8 mouse cellular contexts compared by ENCODE assay signal in genomic region chr13:55418004-55418403, GRCm38 (mm10). TPM values are rescaled to one million over a fixed set of nuclear protein-coding genes. Genes with fewer than 3 reads are reported as not detected.
DNase-seq lines count a peak whose midpoint lies in the region; ATAC-seq and TF ChIP-seq lines count a peak whose summit lies in the region.

No protein-coding gene starts in this region.

- no peak overlapping the region for H3K4me3 ChIP-seq in C2C12 (ENCODE audit: insufficient read depth, poor library complexity, severe bottlenecking)
- no peak overlapping the region for H3K4me3 ChIP-seq in bone marrow macrophage, adult 2 months (ENCODE audit: insufficient read depth, low read length)
- H3K4me3 ChIP-seq in embryonic fibroblast, embryonic 13.5 days (ENCODE audit: insufficient read depth, low read length) = no peak overlapping the region
- H3K4me3 ChIP-seq in heart, embryonic 15.5 days = no peak overlapping the region
- no peak overlapping the region for H3K4me3 ChIP-seq in liver, embryonic 12.5 days
- H3K4me3 ChIP-seq in stomach, embryonic 14.5 days (ENCODE audit: low read depth, low read length) = no peak overlapping the region

- H3K4me2 ChIP-seq in heart, embryonic 15.5 days = no peak overlapping the region
- 0 out of 2 replicates have a peak overlapping the region, but pooled peaks have one; percentile 2 for H3K4me2 ChIP-seq in liver, embryonic 12.5 days
- H3K4me2 ChIP-seq in stomach, embryonic 14.5 days (replicated peaks; ENCODE audit: low read depth, low read length) = no peak overlapping the region

- peaks cover 6% of the 10 kb centered on the region; the same call in 1 of the 2 replicates for H3K4me1 ChIP-seq in bone marrow macrophage, adult 2 months (ENCODE audit: control insufficient read depth, insufficient read depth, low read length)
- H3K4me1 ChIP-seq in embryonic fibroblast, embryonic 13.5 days (ENCODE audit: control insufficient read depth, insufficient read depth, low read length) = no peaks in the 10 kb centered on the region
- peaks cover 25% of the 10 kb centered on the region for H3K4me1 ChIP-seq in heart, embryonic 15.5 days (replicated peaks)
- H3K4me1 ChIP-seq in liver, embryonic 12.5 days = peaks cover 35% of the 10 kb centered on the region
- H3K4me1 ChIP-seq in stomach, embryonic 14.5 days (ENCODE audit: control insufficient read depth, insufficient read depth, low read length) = 0 out of 2 replicates have a peak, but pooled peaks cover 3% of the 10 kb centered on the region

- no peaks in the 10 kb centered on the region for H3K9me3 ChIP-seq in heart, embryonic 15.5 days (replicated peaks)
- H3K9me3 ChIP-seq in liver, embryonic 12.5 days (replicated peaks) = no peaks in the 10 kb centered on the region
- H3K9me3 ChIP-seq in stomach, embryonic 14.5 days (ENCODE audit: control insufficient read depth, low read depth, low read length) = no peaks in the 10 kb centered on the region

- H3K79me3 ChIP-seq in C2C12 (ENCODE audit: low read depth) = no peaks in the 10 kb centered on the region

- peak; percentile 77 for TF ChIP-seq CTCF in C2C12 (IDR thresholded peaks at IDR 0.05; ENCODE audit: control insufficient read depth, insufficient read depth, insufficient read length)
- TF ChIP-seq CTCF in bone marrow macrophage, adult 2 months (IDR thresholded peaks at IDR 0.05; ENCODE audit: low read depth, low read length) = peak; percentile 35; the same call in 1 of the 2 replicates
- peak; percentile 54 for TF ChIP-seq CTCF in embryonic fibroblast, embryonic 13.5 days (IDR thresholded peaks at IDR 0.05; ENCODE audit: borderline replicate concordance, insufficient read depth, low read length)

- ATAC-seq in heart, embryonic 15.5 days (replicated peaks; ENCODE audit: insufficient number of reproducible peaks, insufficient read depth, low FRiP score, low read depth) = 0 out of 2 replicates have a peak, but pooled peaks have one; percentile 54
- ATAC-seq in liver, embryonic 12.5 days = peak; percentile 58; the same call in 1 of the 2 replicates
- 0 out of 2 replicates have a peak, but pooled peaks have one; percentile 51 for ATAC-seq in stomach, embryonic 14.5 days (ENCODE audit: insufficient number of reproducible peaks, insufficient read depth, low FRiP score, low read depth)

- H3K36me3 ChIP-seq in C2C12 (ENCODE audit: control insufficient read depth, insufficient read depth) = no peaks in the 10 kb centered on the region
- no peaks in the 10 kb centered on the region for H3K36me3 ChIP-seq in heart, embryonic 15.5 days
- H3K36me3 ChIP-seq in liver, embryonic 12.5 days = no peaks in the 10 kb centered on the region
- H3K36me3 ChIP-seq in stomach, embryonic 14.5 days (ENCODE audit: control insufficient read depth, insufficient read depth, low read length) = no peaks in the 10 kb centered on the region

- no peak overlapping the region for H3K9ac ChIP-seq in heart, embryonic 15.5 days
- no peak overlapping the region for H3K9ac ChIP-seq in liver, embryonic 12.5 days
- no peak overlapping the region for H3K9ac ChIP-seq in stomach, embryonic 14.5 days (replicated peaks; ENCODE audit: low read depth, low read length)

- WGBS in heart, embryonic 15.5 days = 13% methylated on average over 12 of the region's 12 CpGs
- WGBS in liver, embryonic 12.5 days (ENCODE audit: insufficient replicate concordance) = 9% methylated on average over 12 of the region's 12 CpGs
- 10% methylated on average over 12 of the region's 12 CpGs for WGBS in stomach, embryonic 14.5 days

- no peak overlapping the region for H3K27ac ChIP-seq in bone marrow macrophage, adult 2 months (ENCODE audit: insufficient read depth, low read depth, low read length)
- no peak overlapping the region for H3K27ac ChIP-seq in embryonic fibroblast, embryonic 13.5 days (ENCODE audit: insufficient read depth, low read length)
- H3K27ac ChIP-seq in heart, embryonic 15.5 days = no peak overlapping the region
- H3K27ac ChIP-seq in liver, embryonic 12.5 days = no peak overlapping the region
- no peak overlapping the region for H3K27ac ChIP-seq in stomach, embryonic 14.5 days (ENCODE audit: low read length)

- H3ac ChIP-seq in C2C12 (ENCODE audit: control insufficient read depth, insufficient read length, low read depth) = no peak overlapping the region

- TF ChIP-seq POLR2A in bone marrow macrophage, adult 2 months (IDR thresholded peaks at IDR 0.05; ENCODE audit: borderline replicate concordance, low read depth, low read length) = no peak
- TF ChIP-seq POLR2A in embryonic fibroblast, embryonic 13.5 days (IDR thresholded peaks at IDR 0.05; ENCODE audit: low read depth, low read length) = no peak

- no peaks in the 10 kb centered on the region for H3K79me2 ChIP-seq in C2C12 (ENCODE audit: control insufficient read depth, insufficient read depth)

- H3K27me3 ChIP-seq in C2C12 (ENCODE audit: control insufficient read depth, insufficient read depth, insufficient read length) = peaks cover 25% of the 10 kb centered on the region
- peaks cover 81% of the 10 kb centered on the region for H3K27me3 ChIP-seq in heart, embryonic 15.5 days
- H3K27me3 ChIP-seq in liver, embryonic 12.5 days (replicated peaks) = peaks cover 88% of the 10 kb centered on the region
- H3K27me3 ChIP-seq in stomach, embryonic 14.5 days (ENCODE audit: control insufficient read depth, insufficient read depth, low read length) = peaks cover 17% of the 10 kb centered on the region

- peak; percentile 87 for DNase-seq in kidney, postnatal 14 days
- peak; percentile 94 for DNase-seq in natural killer cell, adult 2 months (ENCODE audit: low spot score in 2 of 2)

TF ChIP-seq in C2C12, 6 proteins besides CTCF, POLR2A, EP300 and RAD21:
- TF ChIP-seq USF1 (IDR thresholded peaks at IDR 0.05; ENCODE audit: low read depth) = peak; percentile 89
- no peak for TF ChIP-seq FOSL1 (IDR thresholded peaks at IDR 0.05; ENCODE audit: insufficient read depth, low read length, poor library complexity, severe bottlenecking)
- TF ChIP-seq CEBPB (IDR thresholded peaks at IDR 0.05; ENCODE audit: low read depth) = peak; percentile 95
- TF ChIP-seq MYOG (IDR thresholded peaks at IDR 0.05; ENCODE audit: control insufficient read depth, extremely low read depth, insufficient read length) = no peak
- peak; percentile 93 for TF ChIP-seq MAX (IDR thresholded peaks at IDR 0.05)
- TF ChIP-seq MYOD1 (IDR thresholded peaks at IDR 0.05; ENCODE audit: control insufficient read depth, insufficient read length, low read depth) = no peak

RNA-seq across cellular contexts. Expression of gene Pfn3, which starts 3.0 kb away (rescaled TPM):
- polyA plus RNA-seq in C2C12 (2012; fragmentation: generic; extraction: Trizol) = not detected
- not detected in 2 replicates for polyA plus RNA-seq in bone marrow macrophage, adult 2 months (2012; ENCODE audit: insufficient read depth, insufficient read length, missing spikeins)
- polyA plus RNA-seq in embryonic fibroblast, embryonic 13.5 days (2011; ENCODE audit: insufficient read length, low read depth, missing spikeins) = not detected in 2 replicates
- not detected in 2 replicates for polyA plus RNA-seq in heart, embryonic 15.5 days (2015; fragmentation: Nextera tagmentation; extraction: Ambion mirVana)
- not detected in 2 replicates for polyA plus RNA-seq in liver, embryonic 12.5 days (2016; fragmentation: Nextera tagmentation; extraction: Ambion mirVana)
- 0.52 TPM in 1 of 2 replicates, not detected in the other for polyA plus RNA-seq in stomach, embryonic 14.5 days (2014; fragmentation: Nextera tagmentation; extraction: Ambion mirVana)

RNA-seq across cellular contexts. Expression of gene F12, which starts 8.6 kb away (rescaled TPM):
- polyA plus RNA-seq in C2C12 (2012; fragmentation: generic; extraction: Trizol) = not detected
- polyA plus RNA-seq in bone marrow macrophage, adult 2 months (2012; ENCODE audit: insufficient read depth, insufficient read length, missing spikeins) = not detected in 2 replicates
- polyA plus RNA-seq in embryonic fibroblast, embryonic 13.5 days (2011; ENCODE audit: insufficient read length, low read depth, missing spikeins) = not detected in 2 replicates
- polyA plus RNA-seq in heart, embryonic 15.5 days (2015; fragmentation: Nextera tagmentation; extraction: Ambion mirVana) = 0.10 and 1.2 TPM in 2 replicates
- polyA plus RNA-seq in liver, embryonic 12.5 days (2016; fragmentation: Nextera tagmentation; extraction: Ambion mirVana) = 55.9 and 57.0 TPM in 2 replicates
- not detected in 2 replicates for polyA plus RNA-seq in stomach, embryonic 14.5 days (2014; fragmentation: Nextera tagmentation; extraction: Ambion mirVana)

RNA-seq across cellular contexts. Expression of gene Slc34a1, which starts 20.0 kb away (rescaled TPM):
- not detected for polyA plus RNA-seq in C2C12 (2012; fragmentation: generic; extraction: Trizol)
- not detected in 2 replicates for polyA plus RNA-seq in bone marrow macrophage, adult 2 months (2012; ENCODE audit: insufficient read depth, insufficient read length, missing spikeins)
- not detected in 2 replicates for polyA plus RNA-seq in embryonic fibroblast, embryonic 13.5 days (2011; ENCODE audit: insufficient read length, low read depth, missing spikeins)
- polyA plus RNA-seq in heart, embryonic 15.5 days (2015; fragmentation: Nextera tagmentation; extraction: Ambion mirVana) = not detected in 2 replicates
- not detected in 2 replicates for polyA plus RNA-seq in liver, embryonic 12.5 days (2016; fragmentation: Nextera tagmentation; extraction: Ambion mirVana)
- polyA plus RNA-seq in stomach, embryonic 14.5 days (2014; fragmentation: Nextera tagmentation; extraction: Ambion mirVana) = 0.18 TPM in 1 of 2 replicates, not detected in the other

RNA-seq across cellular contexts. Expression of gene Grk6, which starts 26.9 kb away (rescaled TPM):
- 81.9 TPM for polyA plus RNA-seq in C2C12 (2012; fragmentation: generic; extraction: Trizol)
- polyA plus RNA-seq in bone marrow macrophage, adult 2 months (2012; ENCODE audit: insufficient read depth, insufficient read length, missing spikeins) = 42.1 and 43.0 TPM in 2 replicates
- polyA plus RNA-seq in embryonic fibroblast, embryonic 13.5 days (2011; ENCODE audit: insufficient read length, low read depth, missing spikeins) = 37.7 and 42.9 TPM in 2 replicates
- polyA plus RNA-seq in heart, embryonic 15.5 days (2015; fragmentation: Nextera tagmentation; extraction: Ambion mirVana) = 15.5 and 24.7 TPM in 2 replicates
- 44.1 and 44.6 TPM in 2 replicates for polyA plus RNA-seq in liver, embryonic 12.5 days (2016; fragmentation: Nextera tagmentation; extraction: Ambion mirVana)
- polyA plus RNA-seq in stomach, embryonic 14.5 days (2014; fragmentation: Nextera tagmentation; extraction: Ambion mirVana) = 35.5 and 36.9 TPM in 2 replicates

RNA-seq across cellular contexts. Expression of gene Prr7, which starts 46.1 kb away (rescaled TPM):
- 10.8 TPM for polyA plus RNA-seq in C2C12 (2012; fragmentation: generic; extraction: Trizol)
- not detected in 2 replicates for polyA plus RNA-seq in bone marrow macrophage, adult 2 months (2012; ENCODE audit: insufficient read depth, insufficient read length, missing spikeins)
- polyA plus RNA-seq in embryonic fibroblast, embryonic 13.5 days (2011; ENCODE audit: insufficient read length, low read depth, missing spikeins) = 2.5 and 4.6 TPM in 2 replicates
- polyA plus RNA-seq in heart, embryonic 15.5 days (2015; fragmentation: Nextera tagmentation; extraction: Ambion mirVana) = 0.18 and 0.30 TPM in 2 replicates
- polyA plus RNA-seq in liver, embryonic 12.5 days (2016; fragmentation: Nextera tagmentation; extraction: Ambion mirVana) = not detected in 2 replicates
- polyA plus RNA-seq in stomach, embryonic 14.5 days (2014; fragmentation: Nextera tagmentation; extraction: Ambion mirVana) = 0.87 and 1.4 TPM in 2 replicates

Comparison
In these comparisons a context has a peak if more than half of its experiments do, and no peak if none do; other contexts are left out.
1. RNA of gene F12, which starts 8.6 kb away (polyA plus RNA-seq): 55.9 to 57.0 TPM in liver, embryonic 12.5 days; 0.10 to 1.2 TPM in heart, embryonic 15.5 days, not detected in C2C12 (single experiment), not detected in bone marrow macrophage, adult 2 months, not detected in embryonic fibroblast, embryonic 13.5 days and not detected in stomach, embryonic 14.5 days; every median in the first group is over 10 times any median in the second.
2. Peak in every context shown above with its lines, with median percentiles within 50 percentile points of each other: CTCF ChIP-seq and ATAC-seq.